ENCODE assay signal across 16 mouse cellular contexts in genomic region chr9:111046222-111046621, GRCm38 (mm10). TPM values are rescaled to one million over a fixed set of nuclear protein-coding genes. Genes with fewer than 3 reads are reported as not detected.
A peak's percentile ranks its signal among the peaks of the same experiment; 100 is the strongest.
DNase-seq lines count a peak whose midpoint lies in the region; ATAC-seq and TF ChIP-seq lines count a peak whose summit lies in the region.
"Had no signal": no experiment of that assay in that cellular context is flagged by ENCODE, and none has a peak within 500 bp of the region (broad histone marks: within the 10 kb centered on the region; RNA-seq: fewer than 3 reads in every experiment).

No protein-coding gene starts in this region.

- 0 out of 2 replicates have a peak, but pooled peaks have one; percentile 11 for ATAC-seq in lung, postnatal 0 days
- ATAC-seq in liver, embryonic 13.5 days (ENCODE audit: low read depth), result peak; percentile 36
- peak; percentile 28; the same call in 1 of the 2 replicates for ATAC-seq in neutrophil, adult 5-6 weeks (ENCODE audit: extremely low read depth, insufficient number of reproducible peaks, low FRiP score, poor library complexity, severe bottlenecking)
- ATAC-seq: forebrain, postnatal 0 days had no signal

- H3K27ac ChIP-seq in lung, postnatal 0 days (ENCODE audit: low read length), result no peak overlapping the region
- H3K27ac ChIP-seq in liver, embryonic 13.5 days, result no peak overlapping the region
- H3K27ac ChIP-seq: embryonic facial prominence, embryonic 15.5 days; hindbrain, embryonic 10.5 days; limb, embryonic 12.5 days had no signal

- TF ChIP-seq EP300 in lung, postnatal 0 days (IDR thresholded peaks at IDR 0.05), result no peak

- DNase-seq in lung, postnatal 0 days (ENCODE audit: low spot score), result peak; percentile 46
- DNase-seq in lung, postnatal 25 days (ENCODE audit: low spot score), result no peak
- DNase-seq in T-cell, adult 2 months (ENCODE audit: low spot score), result peak; percentile 8
- no peak for DNase-seq in liver, embryonic 13.5 days
- DNase-seq in frontal cortex, postnatal 36 days (ENCODE audit: low spot score in 2 of 2), result no peak
- no peak for DNase-seq in urinary bladder, postnatal 10 days (ENCODE audit: low spot score)
- DNase-seq: cerebellum, postnatal 36 days; forebrain, postnatal 0 days; kidney, adult 11 months; thymus, postnatal 25 days had no signal

- 53% methylated on average over 3 of the region's 3 CpGs for WGBS in lung, postnatal 0 days
- WGBS in liver, embryonic 13.5 days (ENCODE audit: insufficient replicate concordance), result 17% methylated on average over 3 of the region's 3 CpGs

- no peaks in the 10 kb centered on the region for H3K9me3 ChIP-seq in lung, postnatal 0 days (ENCODE audit: low read length)
- H3K9me3 ChIP-seq in liver, embryonic 13.5 days (replicated peaks), result no peaks in the 10 kb centered on the region
- H3K9me3 ChIP-seq: embryonic facial prominence, embryonic 15.5 days; hindbrain, embryonic 10.5 days; limb, embryonic 12.5 days had no signal

- H3K9ac ChIP-seq in lung, postnatal 0 days (replicated peaks; ENCODE audit: low read depth), result no peak overlapping the region
- H3K9ac ChIP-seq in liver, embryonic 13.5 days, result no peak overlapping the region
- H3K9ac ChIP-seq: embryonic facial prominence, embryonic 15.5 days; forebrain, postnatal 0 days; limb, embryonic 12.5 days had no signal

- no peak overlapping the region for H3K4me3 ChIP-seq in lung, postnatal 0 days (ENCODE audit: low read depth, low read length)
- H3K4me3 ChIP-seq in liver, embryonic 13.5 days (replicated peaks), result no peak overlapping the region
- H3K4me3 ChIP-seq: embryonic facial prominence, embryonic 15.5 days; hindbrain, embryonic 10.5 days; limb, embryonic 12.5 days; megakaryocyte, embryonic 14.5 days had no signal

- TF ChIP-seq CTCF in lung, postnatal 0 days (IDR thresholded peaks at IDR 0.05), result no peak

- no peaks in the 10 kb centered on the region for H3K27me3 ChIP-seq in lung, postnatal 0 days (replicated peaks; ENCODE audit: insufficient read depth, low read length)
- no peaks in the 10 kb centered on the region for H3K27me3 ChIP-seq in liver, embryonic 13.5 days
- H3K27me3 ChIP-seq: embryonic facial prominence, embryonic 15.5 days; limb, embryonic 12.5 days had no signal

- no peaks in the 10 kb centered on the region for H3K36me3 ChIP-seq in lung, postnatal 0 days (ENCODE audit: insufficient read depth, low read length)
- H3K36me3 ChIP-seq in liver, embryonic 13.5 days, result no peaks in the 10 kb centered on the region
- H3K36me3 ChIP-seq: embryonic facial prominence, embryonic 15.5 days; hindbrain, embryonic 10.5 days; limb, embryonic 12.5 days had no signal

- H3K4me1 ChIP-seq in lung, postnatal 0 days (ENCODE audit: insufficient read depth, low read depth, low read length), result no peaks in the 10 kb centered on the region
- no peaks in the 10 kb centered on the region for H3K4me1 ChIP-seq in liver, embryonic 13.5 days (replicated peaks)
- H3K4me1 ChIP-seq: embryonic facial prominence, embryonic 15.5 days; hindbrain, embryonic 10.5 days; limb, embryonic 12.5 days had no signal

- no peak overlapping the region for H3K4me2 ChIP-seq in lung, postnatal 0 days (replicated peaks; ENCODE audit: low read depth, low read length)
- no peak overlapping the region for H3K4me2 ChIP-seq in liver, embryonic 13.5 days
- H3K4me2 ChIP-seq: embryonic facial prominence, embryonic 15.5 days; limb, embryonic 12.5 days had no signal

RNA-seq across cellular contexts. Expression of gene Ccrl2, which starts 11.1 kb away (rescaled TPM):
- 43.5 and 49.0 TPM in 2 replicates for polyA plus RNA-seq in lung, postnatal 0 days (2015; fragmentation: Nextera tagmentation; extraction: Ambion mirVana)
- polyA plus RNA-seq in liver, embryonic 13.5 days (2015; fragmentation: Nextera tagmentation; extraction: Ambion mirVana), result 12.6 and 16.5 TPM in 2 replicates
- total RNA-seq in neutrophil, adult 5-6 weeks (2017), result 12.0 and 12.5 TPM in 2 replicates

RNA-seq across cellular contexts. Expression of gene Ltf, which starts 27.2 kb away (rescaled TPM):
- 11.3 and 16.1 TPM in 2 replicates for polyA plus RNA-seq in lung, postnatal 0 days (2015; fragmentation: Nextera tagmentation; extraction: Ambion mirVana)
- 17.7 and 18.7 TPM in 2 replicates for polyA plus RNA-seq in liver, embryonic 13.5 days (2015; fragmentation: Nextera tagmentation; extraction: Ambion mirVana)
- 19.4 and 33.3 TPM in 2 replicates for total RNA-seq in neutrophil, adult 5-6 weeks (2017)
- total RNA-seq: ES-E14 had no signal

RNA-seq across cellular contexts. Expression of gene Rtp3, which starts 55.8 kb away (rescaled TPM):
- polyA plus RNA-seq in lung, postnatal 0 days (2015; fragmentation: Nextera tagmentation; extraction: Ambion mirVana), result 1.7 and 3.0 TPM in 2 replicates
- 7.1 and 12.1 TPM in 2 replicates for polyA plus RNA-seq in liver, embryonic 13.5 days (2015; fragmentation: Nextera tagmentation; extraction: Ambion mirVana)
- total RNA-seq in neutrophil, adult 5-6 weeks (2017), result not detected in 2 replicates
- total RNA-seq: forebrain, postnatal 0 days had no signal
- polyA plus RNA-seq: embryonic facial prominence, embryonic 15.5 days; forebrain, postnatal 0 days; hindbrain, embryonic 10.5 days; limb, embryonic 12.5 days had no signal

Comparison
In these comparisons a context has a peak if more than half of its experiments do, and no peak if none do; other contexts are left out.
1. DNase-seq: peak in lung, postnatal 0 days (single experiment) and T-cell, adult 2 months (single experiment); none in lung, postnatal 25 days (single experiment), liver, embryonic 13.5 days (single experiment), frontal cortex, postnatal 36 days (0 of 2) and urinary bladder, postnatal 10 days (single experiment).
2. Peak in every context shown above with its lines, with median percentiles within 50 percentile points of each other: ATAC-seq.